9 mouse cellular contexts compared by ENCODE assay signal in genomic region chr1:191275527-191275926, GRCm38 (mm10). TPM values are rescaled to one million over a fixed set of nuclear protein-coding genes. Genes with fewer than 3 reads are reported as not detected.
DNase-seq lines count a peak whose midpoint lies in the region; ATAC-seq and TF ChIP-seq lines count a peak whose summit lies in the region.
"Had no signal": no experiment of that assay in that cellular context is flagged by ENCODE, and none has a peak within 500 bp of the region (broad histone marks: within the 10 kb centered on the region; RNA-seq: fewer than 3 reads in every experiment).

No protein-coding gene starts in this region.

- DNase-seq in 3T3-L1 (ENCODE audit: low read depth, low spot score) (peak; percentile 64), WW6 (ENCODE audit: low read depth, low spot score) (peak; percentile 26)
- DNase-seq in cerebellum, postnatal 4 days (ENCODE audit: low spot score in 2 of 2) = peak; percentile 77 to 81
- DNase-seq in gastrocnemius, postnatal 4 days (ENCODE audit: low spot score in 2 of 2) = peak; percentile 69 to 81
- peak; percentile 69 for DNase-seq in kidney, adult 2 months
- peak; percentile 80 for DNase-seq in liver, embryonic 11.5 days (ENCODE audit: low spot score)
- DNase-seq in thymus, postnatal 0 days (ENCODE audit: low spot score) = peak; percentile 67

- no peaks in the 10 kb centered on the region for H3K9me3 ChIP-seq in liver, embryonic 11.5 days (ENCODE audit: control insufficient read depth, low read length)
- no peaks in the 10 kb centered on the region for H3K9me3 ChIP-seq in neural tube, embryonic 13.5 days

- H3K4me2 ChIP-seq in liver, embryonic 11.5 days = no peak overlapping the region
- H3K4me2 ChIP-seq in neural tube, embryonic 13.5 days = no peak overlapping the region

- no peaks in the 10 kb centered on the region for H3K36me3 ChIP-seq in kidney, adult 2 months (ENCODE audit: control insufficient read depth, insufficient read depth, low read length)
- H3K36me3 ChIP-seq in liver, embryonic 11.5 days (ENCODE audit: control insufficient read depth, insufficient read depth, low read length) = no peaks in the 10 kb centered on the region
- H3K36me3 ChIP-seq in neural tube, embryonic 13.5 days = no peaks in the 10 kb centered on the region

- 11% methylated on average over 12 of the region's 12 CpGs for WGBS in kidney, adult 2 months
- WGBS in liver, embryonic 11.5 days = 7% methylated on average over 12 of the region's 12 CpGs
- WGBS in neural tube, embryonic 13.5 days = 6% methylated on average over 12 of the region's 12 CpGs

- TF ChIP-seq CTCF in kidney, adult 2 months (conservative IDR thresholded peaks at IDR 0.05; ENCODE audit: insufficient read depth, insufficient read length, low read depth, low read length) = peak; percentile 83

- H3K4me1 ChIP-seq in kidney, adult 2 months (ENCODE audit: control insufficient read depth, insufficient read depth, low read length) = no peaks in the 10 kb centered on the region
- peaks cover 4% of the 10 kb centered on the region; the same call in 1 of the 2 replicates for H3K4me1 ChIP-seq in liver, embryonic 11.5 days (replicated peaks; ENCODE audit: control insufficient read depth, insufficient read depth, low read length)
- no peaks in the 10 kb centered on the region for H3K4me1 ChIP-seq in neural tube, embryonic 13.5 days (replicated peaks)

- ATAC-seq in liver, embryonic 11.5 days (replicated peaks; ENCODE audit: low FRiP score) = no peak; the same call in 1 of the 2 replicates
- ATAC-seq in neural tube, embryonic 13.5 days (ENCODE audit: low read depth) = 0 out of 2 replicates have a peak, but pooled peaks have one; percentile 53

- H3K27me3 ChIP-seq in kidney, adult 2 months (replicated peaks; ENCODE audit: control insufficient read depth, insufficient read depth, low read length) = no peaks in the 10 kb centered on the region
- no peaks in the 10 kb centered on the region; the same call in 1 of the 2 replicates for H3K27me3 ChIP-seq in liver, embryonic 11.5 days (replicated peaks; ENCODE audit: control insufficient read depth, insufficient read depth, low read length)
- H3K27me3 ChIP-seq in neural tube, embryonic 13.5 days = no peaks in the 10 kb centered on the region

- TF ChIP-seq POLR2A in kidney, adult 2 months (IDR thresholded peaks at IDR 0.05; ENCODE audit: low read depth, low read length) = no peak

- H3K27ac ChIP-seq in kidney, adult 2 months (ENCODE audit: insufficient read depth, low read depth, low read length) = no peak overlapping the region
- H3K27ac ChIP-seq in liver, embryonic 11.5 days (ENCODE audit: low read depth, low read length) = no peak overlapping the region
- no peak overlapping the region for H3K27ac ChIP-seq in neural tube, embryonic 13.5 days (replicated peaks)

- no peak overlapping the region for H3K4me3 ChIP-seq in kidney, adult 2 months (ENCODE audit: insufficient read depth, low read depth, low read length)
- no peak overlapping the region for H3K4me3 ChIP-seq in liver, embryonic 11.5 days (ENCODE audit: low read depth, low read length)
- H3K4me3 ChIP-seq in neural tube, embryonic 13.5 days = no peak overlapping the region
- H3K4me3 ChIP-seq: erythroblast, embryonic 14.5 days had no signal

- H3K9ac ChIP-seq in liver, embryonic 11.5 days (ENCODE audit: low read depth, low read length) = no peak overlapping the region
- no peak overlapping the region for H3K9ac ChIP-seq in neural tube, embryonic 13.5 days

RNA-seq across cellular contexts. Expression of gene Nenf, which starts 42.5 kb away (rescaled TPM):
- total RNA-seq in gastrocnemius, postnatal 4 days (2021) = 10 to 100 TPM; 94.5 to 94.7 TPM
- polyA plus RNA-seq in kidney, adult 2 months (2012; rRNA removed) = 146 and 165 TPM in 2 replicates
- 53.6 and 56.4 TPM in 2 replicates for polyA plus RNA-seq in liver, embryonic 11.5 days (2014; fragmentation: Nextera tagmentation; extraction: Ambion mirVana)
- 105 and 121 TPM in 2 replicates for polyA plus RNA-seq in neural tube, embryonic 13.5 days (2015; fragmentation: Nextera tagmentation; extraction: Ambion mirVana)
- polyA plus RNA-seq in thymus, postnatal 0 days (2015; fragmentation: Nextera tagmentation; extraction: Ambion mirVana) = 43.8 and 47.2 TPM in 2 replicates

RNA-seq across cellular contexts. Expression of gene Tmem206, which starts 50.2 kb away (rescaled TPM):
- 1 to 10 TPM; 4.6 to 6.3 TPM for total RNA-seq in gastrocnemius, postnatal 4 days (2021)
- polyA plus RNA-seq in kidney, adult 2 months (2012; rRNA removed) = 22.1 and 22.2 TPM in 2 replicates
- polyA plus RNA-seq in liver, embryonic 11.5 days (2014; fragmentation: Nextera tagmentation; extraction: Ambion mirVana) = 15.4 and 18.8 TPM in 2 replicates
- polyA plus RNA-seq in neural tube, embryonic 13.5 days (2015; fragmentation: Nextera tagmentation; extraction: Ambion mirVana) = 36.3 and 36.9 TPM in 2 replicates
- polyA plus RNA-seq in thymus, postnatal 0 days (2015; fragmentation: Nextera tagmentation; extraction: Ambion mirVana) = 20.3 and 21.4 TPM in 2 replicates

RNA-seq across cellular contexts. Expression of gene Atf3, which starts 57.7 kb away (rescaled TPM):
- total RNA-seq in gastrocnemius, postnatal 4 days (2021) = 10 to 100 TPM in 1 of 2 experiments, 1 to 10 TPM in 1; 9.7 to 13.9 TPM
- 1.2 and 1.5 TPM in 2 replicates for polyA plus RNA-seq in kidney, adult 2 months (2012; rRNA removed)
- 3.1 and 3.6 TPM in 2 replicates for polyA plus RNA-seq in liver, embryonic 11.5 days (2014; fragmentation: Nextera tagmentation; extraction: Ambion mirVana)
- polyA plus RNA-seq in neural tube, embryonic 13.5 days (2015; fragmentation: Nextera tagmentation; extraction: Ambion mirVana) = 2.0 and 2.2 TPM in 2 replicates
- 1.4 and 2.1 TPM in 2 replicates for polyA plus RNA-seq in thymus, postnatal 0 days (2015; fragmentation: Nextera tagmentation; extraction: Ambion mirVana)

Comparison
In these comparisons a context has a peak if more than half of its experiments do, and no peak if none do; other contexts are left out.
1. DNase-seq: peak in every context shown above with its lines; median percentile 80 in liver, embryonic 11.5 days; 79 in cerebellum, postnatal 4 days; 75 in gastrocnemius, postnatal 4 days; 69 in kidney, adult 2 months; 67 in thymus, postnatal 0 days; 64 in 3T3-L1; 26 in WW6.